Mouse (Mus musculus) brown adipose tissue, adult 24 weeks (tissue): Measurements from ENCODE around the gene Cd247. TPM values are rescaled to one million over a fixed set of nuclear protein-coding genes. Genes with fewer than 3 reads are reported as not detected.

Experiments used
- H3K27ac ChIP-seq: fragments of 200-500 bp; replicated peaks from 2 replicates; pipeline ENCODE4 v1.5.1; 2012; ENCODE audit warnings: low read depth, mild to moderate bottlenecking, low read length
- H3K4me1 ChIP-seq: fragments of 200-500 bp; 2 replicates; pipeline ENCODE4 v1.6.1; 2012; ENCODE audit warnings: low read length, mixed read lengths; ENCODE audit not compliant: control insufficient read depth, insufficient read depth, insufficient read length
- H3K4me3 ChIP-seq: fragments of 200-500 bp; 2 replicates; pipeline ENCODE4 v1.5.1; 2012; ENCODE audit warnings: low read depth, mild to moderate bottlenecking, low read length, moderate library complexity; ENCODE audit not compliant: insufficient read depth
- polyA plus RNA-seq: library from polyadenylated mRNA; stranded (reverse); fragments of >200 nt; gene quantifications from 2 replicates; pipeline ENCODE4 v1.2.4, GENCODE M21; 2012; ENCODE audit not compliant: missing spikeins, insufficient read depth, insufficient read length

Cd247 gene
- polyA plus RNA-seq, 1 experiment: 3.3 TPM

- Histone ChIP-seq H3K27ac (peak overlapping the region; percentile 97), H3K4me3 (peak overlapping the region; percentile 55), H3K4me1 (peaks cover 29% of the 10 kb centered on the region)
These were observed 59.9 kb downstream of the Cd247 start for GRCm38 (mm10) chr1:165848417-165848816.

GRCm38 (mm10) chr1:165848881-165849280 is 60.4 kb downstream of the Cd247 start:
- Histone ChIP-seq H3K4me1 (peaks cover 26% of the 10 kb centered on the region), H3K27ac (peak overlapping the region; percentile 97), H3K4me3 (peak overlapping the region; percentile 55)

GRCm38 (mm10) chr1:165849458-165850445 is 61.3 kb downstream of the Cd247 start:
- Histone ChIP-seq H3K27ac (peak overlapping the region; percentile 97), H3K4me3 (peak overlapping the region; percentile 55), H3K4me1 (peaks cover 22% of the 10 kb centered on the region)

- Histone ChIP-seq H3K4me1 (peaks cover 33% of the 10 kb centered on the region), H3K4me3 (no peak overlapping the region), H3K27ac (peak overlapping the region; percentile 97)
These were observed 63.6 kb downstream of the Cd247 start for GRCm38 (mm10) chr1:165852131-165852530.

- Histone ChIP-seq H3K27ac (peak overlapping the region; percentile 36), H3K4me3 (no peak overlapping the region), H3K4me1 (peaks cover 40% of the 10 kb centered on the region)
These were observed 64.7 kb downstream of the Cd247 start for GRCm38 (mm10) chr1:165853131-165853721.

- Histone ChIP-seq H3K4me3 (no peak overlapping the region), H3K27ac (no peak overlapping the region)
These were observed 65.4 kb downstream of the Cd247 start for GRCm38 (mm10) chr1:165853729-165854420.

GRCm38 (mm10) chr1:165855759-165856545 is 67.5 kb downstream of the Cd247 start:
- H3K4me3 ChIP-seq: no peak overlapping the region
- H3K27ac ChIP-seq: peak overlapping the region; percentile 52
- peaks cover 34% of the 10 kb centered on the region for H3K4me1 ChIP-seq

More at GRCm38 (mm10) chr1:165853729-165854420, 65.4 kb downstream of the Cd247 start:
- H3K4me1 ChIP-seq: peaks cover 41% of the 10 kb centered on the region

GRCm38 (mm10) chr1:165857279-165857678 is 68.8 kb downstream of the Cd247 start:
- H3K4me3 ChIP-seq: no peak overlapping the region
- 0 out of 2 replicates have a peak overlapping the region, but pooled peaks have one; percentile 26 for H3K27ac ChIP-seq
- H3K4me1 ChIP-seq: peaks cover 31% of the 10 kb centered on the region

- peaks cover 31% of the 10 kb centered on the region for H3K4me1 ChIP-seq
- H3K4me3 ChIP-seq: no peak overlapping the region
- H3K27ac ChIP-seq: peak overlapping the region; percentile 26; the same call in 1 of the 2 replicates
These were observed 69.9 kb downstream of the Cd247 start for GRCm38 (mm10) chr1:165858356-165858755.

- peaks cover 24% of the 10 kb centered on the region for H3K4me1 ChIP-seq
- peak overlapping the region; percentile 87 for H3K27ac ChIP-seq
- no peak overlapping the region for H3K4me3 ChIP-seq
These were observed 72.1 kb downstream of the Cd247 start for GRCm38 (mm10) chr1:165860373-165861234.

- Histone ChIP-seq H3K27ac (peak overlapping the region; percentile 87; the same call in 1 of the 2 replicates), H3K4me3 (no peak overlapping the region), H3K4me1 (peaks cover 20% of the 10 kb centered on the region)
These were observed 72.7 kb downstream of the Cd247 start for GRCm38 (mm10) chr1:165861235-165861609.

- Histone ChIP-seq H3K4me3 (no peak overlapping the region), H3K4me1 (peaks cover 20% of the 10 kb centered on the region)
These were observed 73.6 kb downstream of the Cd247 start for GRCm38 (mm10) chr1:165862059-165862458.

GRCm38 (mm10) chr1:165864864-165865795 is 76.6 kb downstream of the Cd247 start:
- no peak overlapping the region for H3K4me3 ChIP-seq
- peaks cover 8% of the 10 kb centered on the region for H3K4me1 ChIP-seq
- no peak overlapping the region for H3K27ac ChIP-seq

More at GRCm38 (mm10) chr1:165862059-165862458, 73.6 kb downstream of the Cd247 start:
- H3K27ac ChIP-seq: 0 out of 2 replicates have a peak overlapping the region, but pooled peaks have one; percentile 1
